Mouse (Mus musculus): ENCODE measurements around the gene Pkmyt1. TPM values are rescaled to one million over a fixed set of nuclear protein-coding genes. Genes with fewer than 3 reads are reported as not detected.
A peak's percentile ranks its signal among the peaks of the same experiment; 100 is the strongest.

The Pkmyt1 gene
- polyA plus RNA-seq, 1 experiment from 2014 or later = 13.3 TPM

DNA sequence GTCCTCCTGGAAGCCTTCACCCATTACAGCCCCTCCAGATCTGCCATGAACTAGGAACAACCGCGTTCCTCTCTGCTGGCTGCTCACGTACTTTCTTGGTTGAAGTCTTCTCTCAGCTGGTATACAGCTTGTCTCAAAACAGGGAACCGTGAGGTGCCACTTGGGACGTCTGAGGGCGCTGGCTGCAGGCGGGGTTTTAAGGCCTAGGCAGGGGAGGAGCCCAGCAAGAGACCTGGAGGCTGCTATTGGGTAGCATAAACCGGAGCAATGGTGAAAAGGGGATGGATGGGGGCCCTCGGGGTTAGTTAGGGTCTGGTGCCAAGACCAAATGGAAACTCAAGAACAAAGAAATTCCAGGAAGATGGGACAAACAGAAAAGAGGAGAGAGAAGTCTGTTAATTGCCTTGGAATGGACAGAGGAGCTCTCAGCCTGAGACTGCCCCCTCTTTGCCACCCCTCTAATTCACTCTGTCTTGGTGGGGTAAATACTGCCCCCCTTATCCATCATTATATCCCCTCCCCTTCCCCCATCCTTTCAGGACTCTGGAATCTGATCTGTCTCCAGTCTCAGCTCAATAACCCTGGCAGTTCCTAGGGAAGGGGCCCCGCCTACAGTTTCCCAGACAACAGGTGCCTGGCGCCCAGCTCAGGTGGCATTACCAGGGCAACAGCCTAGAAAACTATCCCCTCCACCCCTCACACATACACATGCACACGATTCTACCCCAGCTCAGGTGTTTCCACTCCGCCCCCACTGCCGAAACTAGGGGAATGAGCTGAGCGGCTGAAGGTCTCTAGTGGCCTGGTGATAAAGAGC lies 42.1 kb upstream of the Pkmyt1 start, which contains the start of gene Cldn9:
Gene Cldn9, minus strand, starts transcription at position 171 of the 817 bp plus-strand sequence.
- in situ Hi-C loops (cut with MboI; ENCODE audit: low pct_unique_long_range_greater_than_20kb) = no loop called here
- CTCF ChIA-PET = interaction anchor here (1.8 to 3.0 kb wide), 4 partner anchors 10 to 22 kb away, joined by 5 to 16 read pairs (median 6); no protein-coding TSS in a partner anchor
- TF ChIP-seq CTCF (IDR thresholded peaks at IDR 0.05) = no peak
- H3K27me3 ChIP-seq = no peaks in the 10 kb centered on the region
- no peak for DNase-seq (ENCODE audit: low read depth, low spot score)
- POLR2A ChIA-PET = interaction anchor here (0.6 kb wide), 1 partner anchor 1149 kb away, joined by 3 read pairs; no protein-coding TSS in a partner anchor
- no peak for ATAC-seq

DNA sequence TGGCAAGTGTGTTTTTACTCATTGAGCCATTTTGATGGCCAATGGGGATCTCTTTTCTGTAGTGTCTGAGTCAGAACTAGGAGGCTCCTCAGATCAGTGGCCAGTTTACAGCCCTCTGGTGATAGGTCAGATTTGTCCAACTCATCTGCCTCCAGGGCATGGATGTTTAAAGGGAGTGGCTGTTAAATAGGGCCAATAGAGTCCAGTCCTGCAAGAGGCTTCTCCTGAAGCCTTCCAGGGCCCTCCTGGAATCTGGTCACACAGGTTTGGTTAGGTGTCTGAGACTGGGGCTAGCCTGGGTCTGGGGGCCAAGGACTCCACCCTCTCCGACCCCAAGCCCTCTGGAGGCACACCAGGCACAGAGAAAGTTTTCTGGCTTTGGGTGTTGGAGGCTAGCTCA lies 31.6 kb upstream of the Pkmyt1 start:
- H3K27me3 ChIP-seq = no peaks in the 10 kb centered on the region
- no peak for TF ChIP-seq CTCF (IDR thresholded peaks at IDR 0.05)
- in situ Hi-C loops (cut with MboI; ENCODE audit: low pct_unique_long_range_greater_than_20kb) = no loop called here
- CTCF ChIA-PET = interaction anchor here (1.1 to 3.0 kb wide), 5 partner anchors 10 to 30 kb away, joined by 3 to 16 read pairs (median 6); partner anchors contain the start of gene Cldn9
- peak; percentile 77 for ATAC-seq
- POLR2A ChIA-PET = no interaction called here
- no peak for DNase-seq (ENCODE audit: low read depth, low spot score)

DNA sequence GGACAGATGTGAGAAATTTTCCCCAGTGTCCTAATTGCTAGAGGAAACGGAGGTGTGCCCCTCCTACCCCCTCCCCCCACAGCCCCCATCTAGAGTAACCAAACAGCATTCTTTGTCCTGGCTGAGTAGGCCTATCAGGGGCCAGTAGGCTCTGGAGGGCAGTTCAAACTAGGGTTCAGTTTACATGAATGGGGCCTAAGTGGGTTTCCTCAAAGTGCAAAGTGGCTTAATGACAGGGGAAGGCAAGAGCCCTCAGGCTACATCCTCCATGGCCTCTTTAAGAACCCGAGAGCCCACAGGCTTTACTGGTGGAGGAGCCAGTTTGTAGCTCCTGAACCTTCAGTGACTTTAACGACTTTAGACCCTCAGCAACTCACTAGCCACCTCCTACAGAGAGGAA lies 30.3 kb upstream of the Pkmyt1 start:
- in situ Hi-C loops (cut with MboI; ENCODE audit: low pct_unique_long_range_greater_than_20kb) = no loop called here
- H3K27me3 ChIP-seq = no peaks in the 10 kb centered on the region
- POLR2A ChIA-PET = no interaction called here
- ATAC-seq (no peak), DNase-seq (ENCODE audit: low read depth, low spot score) (no peak)
- CTCF ChIA-PET = interaction anchor here (1.7 kb wide), 1 partner anchor 10 kb away, joined by 6 read pairs; no protein-coding TSS in a partner anchor
- TF ChIP-seq CTCF (IDR thresholded peaks at IDR 0.05) = no peak

GRCm38 (mm10) chr17:23699131-23700077 lies 26.7 kb upstream of the Pkmyt1 start:
- in situ Hi-C loops (cut with MboI; ENCODE audit: low pct_unique_long_range_greater_than_20kb) = loop anchor here (5.0 kb wide), 2 partner anchors 37 to 132 kb away; partner anchors contain the start of gene Bicdl2
- CTCF ChIA-PET = interaction anchor here (0.8 to 2.4 kb wide), 19 partner anchors 11 to 147 kb away, joined by 3 to 16 read pairs (median 4); partner anchors contain the start of genes Bicdl2, Cldn9, Thoc6 and Tnfrsf12a

GRCm38 (mm10) chr17:23700079-23700478 lies 26.1 kb upstream of the Pkmyt1 start:
- ChIA-PET POLR2A (interaction anchor here (0.6 to 2.9 kb wide), 3 partner anchors 25 to 47 kb away, joined by 3 to 28 read pairs (median 6); partner anchors contain the start of genes Thoc6 and Tnfrsf12a), CTCF (interaction anchor here (0.8 to 2.4 kb wide), 20 partner anchors 10 to 147 kb away, joined by 3 to 16 read pairs (median 4); partner anchors contain the start of genes Bicdl2, Cldn9, Thoc6 and Tnfrsf12a)
- in situ Hi-C loops (cut with MboI; ENCODE audit: low pct_unique_long_range_greater_than_20kb) = loop anchor here (5.0 kb wide), 2 partner anchors 38 to 133 kb away; partner anchors contain the start of gene Bicdl2
- no peaks in the 10 kb centered on the region for H3K27me3 ChIP-seq
- TF ChIP-seq CTCF (IDR thresholded peaks at IDR 0.05) = peak; percentile 98
- DNase-seq (ENCODE audit: low read depth, low spot score) (peak; percentile 64), ATAC-seq (peak; percentile 100)

More at GRCm38 (mm10) chr17:23699131-23700077, 26.7 kb upstream of the Pkmyt1 start:
- POLR2A ChIA-PET = interaction anchor here (0.7 to 2.9 kb wide), 3 partner anchors 19 to 32 kb away, joined by 3 to 28 read pairs (median 6); partner anchors contain the start of genes Thoc6 and Tnfrsf12a
- DNase-seq (ENCODE audit: low read depth, low spot score) (no peak), ATAC-seq (peak; percentile 51)
- H3K27me3 ChIP-seq = no peaks in the 10 kb centered on the region
- TF ChIP-seq CTCF (IDR thresholded peaks at IDR 0.05) = peak; percentile 39

DNA sequence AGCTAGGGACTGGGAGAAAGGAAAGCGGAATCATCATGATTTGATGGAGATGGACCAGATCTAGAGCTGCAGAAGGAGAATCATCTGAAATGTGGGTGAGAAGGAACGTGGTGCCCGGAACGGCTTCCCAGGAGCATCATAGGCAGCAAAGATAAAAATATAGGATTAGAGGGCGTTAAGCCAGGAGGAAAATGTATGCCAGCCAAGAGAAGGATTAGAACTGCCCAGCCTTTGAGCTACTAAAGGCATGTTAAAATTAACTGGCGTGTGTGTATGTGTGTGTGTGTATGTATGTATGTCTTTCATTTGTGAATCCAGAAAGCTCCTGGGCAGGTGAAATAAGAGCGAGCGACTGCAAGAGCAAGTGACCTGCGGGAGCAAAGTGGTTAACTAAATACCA lies 22.8 kb upstream of the Pkmyt1 start:
- POLR2A ChIA-PET = no interaction called here
- no peak for ATAC-seq

GRCm38 (mm10) chr17:23704741-23705140 lies 21.4 kb upstream of the Pkmyt1 start:
- no peak for TF ChIP-seq CTCF (IDR thresholded peaks at IDR 0.05)
- H3K27me3 ChIP-seq = no peaks in the 10 kb centered on the region
- CTCF ChIA-PET = no interaction called here
- DNase-seq (ENCODE audit: low read depth, low spot score) (no peak), ATAC-seq (no peak)
- in situ Hi-C loops (cut with MboI; ENCODE audit: low pct_unique_long_range_greater_than_20kb) = loop anchor here (5.0 kb wide), 2 partner anchors 42 to 137 kb away; partner anchors contain the start of gene Bicdl2
- POLR2A ChIA-PET = no interaction called here

More for the DNA sequence above, 22.8 kb upstream of the Pkmyt1 start:
- no peaks in the 10 kb centered on the region for H3K27me3 ChIP-seq
- in situ Hi-C loops (cut with MboI; ENCODE audit: low pct_unique_long_range_greater_than_20kb) = loop anchor here (5.0 kb wide), 2 partner anchors 41 to 136 kb away; partner anchors contain the start of gene Bicdl2
- no peak for TF ChIP-seq CTCF (IDR thresholded peaks at IDR 0.05)
- no peak for DNase-seq (ENCODE audit: low read depth, low spot score)
- CTCF ChIA-PET = interaction anchor here (0.7 kb wide), 2 partner anchors 42 to 73 kb away, joined by 3 read pairs; no protein-coding TSS in a partner anchor

GRCm38 (mm10) chr17:23705525-23706104 lies 20.5 kb upstream of the Pkmyt1 start:
- ChIA-PET POLR2A (interaction anchor here (1.1 kb wide), 1 partner anchor 11 kb away, joined by 3 read pairs; no protein-coding TSS in a partner anchor), CTCF (interaction anchor here (0.7 to 2.2 kb wide), 21 partner anchors 9 to 141 kb away, joined by 3 to 21 read pairs (median 5); partner anchors contain the start of genes 1520401A03Rik, Bicdl2, Cldn9 and Pkmyt1)
- in situ Hi-C loops (cut with MboI; ENCODE audit: low pct_unique_long_range_greater_than_20kb) = no loop called here
- H3K27me3 ChIP-seq = no peaks in the 10 kb centered on the region
- DNase-seq (ENCODE audit: low read depth, low spot score) (no peak), ATAC-seq (no peak)
- TF ChIP-seq CTCF (IDR thresholded peaks at IDR 0.05) = no peak

GRCm38 (mm10) chr17:23706212-23706611 lies 19.9 kb upstream of the Pkmyt1 start:
- POLR2A ChIA-PET = interaction anchor here (1.1 kb wide), 1 partner anchor 10 kb away, joined by 3 read pairs; no protein-coding TSS in a partner anchor
- ATAC-seq = peak; percentile 76
- no peaks in the 10 kb centered on the region for H3K27me3 ChIP-seq
- in situ Hi-C loops (cut with MboI; ENCODE audit: low pct_unique_long_range_greater_than_20kb) = no loop called here
- DNase-seq (ENCODE audit: low read depth, low spot score) = no peak
- TF ChIP-seq CTCF (IDR thresholded peaks at IDR 0.05) = peak; percentile 96
- CTCF ChIA-PET = interaction anchor here (0.7 to 2.2 kb wide), 23 partner anchors 10 to 142 kb away, joined by 3 to 21 read pairs (median 4); partner anchors contain the start of genes 1520401A03Rik, Bicdl2, Cldn9 and Pkmyt1
